Mouse (Mus musculus): ENCODE results near the gene Mrpl35.

Mrpl35 gene

DNA sequence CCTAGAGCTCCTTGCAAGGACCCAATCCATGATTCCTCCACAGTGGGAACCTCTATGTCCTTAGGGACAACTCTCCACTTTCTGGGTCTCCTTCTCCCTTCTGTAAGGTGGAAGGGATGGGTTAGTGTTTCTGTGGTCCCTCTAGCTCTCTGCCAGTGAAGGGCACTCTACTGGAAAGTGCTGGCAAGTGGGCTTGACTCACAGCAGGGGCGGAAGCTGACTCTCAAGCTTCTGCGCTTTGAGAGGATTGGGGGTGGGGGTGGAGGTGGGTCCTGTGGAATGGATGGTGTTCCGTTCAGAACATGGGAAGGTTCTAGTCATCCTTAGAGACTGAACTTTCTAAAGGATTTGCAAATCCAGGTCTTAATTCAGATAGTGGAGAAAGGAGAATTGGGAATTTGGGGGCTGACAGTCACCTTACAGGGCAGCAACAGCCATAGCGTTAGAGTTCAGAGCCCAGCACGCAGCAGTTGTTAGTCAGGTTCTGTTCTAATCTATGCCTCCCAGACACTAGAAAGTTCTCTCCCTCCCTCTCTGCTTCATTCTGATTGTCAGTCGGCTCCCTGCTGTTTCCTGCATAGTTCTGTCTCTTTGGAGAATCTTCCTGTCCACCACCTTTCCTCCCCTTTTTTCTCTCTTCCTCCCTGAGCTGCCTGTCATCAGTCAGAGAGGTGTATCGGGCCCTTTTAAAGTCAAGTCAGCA lies 25.6 kb downstream of the Mrpl35 start:
- DNase-seq (ENCODE audit: low read depth, low spot score): no peak

DNA sequence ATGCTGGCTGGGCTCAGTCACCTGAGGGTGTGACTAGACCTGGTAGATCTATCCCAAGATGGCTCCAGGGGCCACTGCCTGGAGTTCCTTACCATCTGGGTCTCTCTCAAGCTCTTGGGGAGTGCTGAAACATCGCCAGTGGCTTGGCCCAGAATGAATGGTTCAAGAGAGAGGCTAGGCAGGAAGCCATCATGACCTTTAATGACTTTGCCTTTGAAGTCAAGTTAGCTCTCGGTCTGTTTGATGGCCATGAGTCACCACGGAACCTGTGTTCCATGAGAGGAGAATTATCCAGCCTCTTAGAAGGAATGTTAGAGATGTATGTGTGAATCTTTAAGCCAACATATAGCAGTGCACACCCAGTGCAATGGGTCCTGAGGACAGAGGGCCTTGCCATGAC lies 27.4 kb downstream of the Mrpl35 start:
- DNase-seq (ENCODE audit: low read depth, low spot score): no peak

DNA sequence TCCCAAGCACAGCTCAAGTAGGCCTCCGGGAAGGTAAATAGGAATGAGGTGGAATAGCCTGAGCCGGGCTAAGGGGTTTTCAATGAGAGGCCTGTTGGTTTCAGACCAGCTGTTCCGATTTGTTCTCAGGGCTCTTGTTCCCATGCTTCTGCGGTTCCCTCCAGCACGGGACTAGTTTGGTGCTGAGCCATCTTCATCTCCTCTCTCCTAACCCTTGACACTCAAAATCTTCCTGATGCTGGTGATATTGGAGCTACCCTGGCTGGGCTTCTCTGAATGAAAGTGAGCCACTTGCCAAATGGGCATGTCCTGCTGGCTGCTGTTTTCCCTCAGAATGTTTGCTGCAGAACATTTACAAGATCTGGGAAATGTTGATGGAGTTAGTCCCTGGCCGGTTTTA lies 35.0 kb downstream of the Mrpl35 start:
- DNase-seq (ENCODE audit: low read depth, low spot score): no peak

DNA sequence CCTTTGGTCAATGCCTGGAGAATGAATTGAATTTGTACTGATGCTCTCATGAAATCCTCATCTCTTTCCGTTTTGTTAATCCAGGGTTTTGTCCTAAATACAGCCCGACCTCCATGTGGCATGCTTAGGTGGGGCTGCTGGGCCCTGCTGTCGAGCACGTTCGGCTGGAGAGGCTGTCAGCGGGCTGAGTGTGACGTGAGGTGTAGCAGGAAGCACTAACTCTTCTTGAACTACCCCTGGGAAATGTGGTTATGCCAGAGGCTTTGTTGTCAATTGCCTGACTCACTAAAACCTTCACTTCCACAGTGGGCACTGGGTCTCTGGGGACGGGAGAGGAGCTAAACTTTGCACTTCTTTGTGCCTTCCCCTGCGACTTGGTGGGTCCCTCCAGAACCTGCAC lies 38.4 kb downstream of the Mrpl35 start:
- no peak for DNase-seq (ENCODE audit: low read depth, low spot score)

DNA sequence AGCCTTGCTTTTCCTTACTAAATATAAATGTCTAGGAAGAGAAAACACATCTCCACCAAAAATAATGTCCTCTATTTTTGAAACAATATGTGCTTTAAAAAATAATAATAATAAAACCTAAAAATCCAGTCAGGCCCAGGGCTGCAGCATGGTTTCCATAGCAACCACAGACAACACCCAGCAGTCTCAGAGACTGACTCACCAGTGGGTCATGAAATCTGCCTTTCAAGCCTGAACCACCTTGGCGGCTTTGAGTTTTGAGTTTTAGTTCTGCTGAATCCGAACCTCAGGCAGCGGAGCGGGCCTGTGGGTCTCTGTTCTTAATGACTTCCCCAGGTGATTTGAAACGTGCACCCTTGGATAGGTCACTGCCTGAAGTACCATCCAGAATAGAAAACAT lies 43.6 kb downstream of the Mrpl35 start:
- DNase-seq (ENCODE audit: low read depth, low spot score): no peak

DNA sequence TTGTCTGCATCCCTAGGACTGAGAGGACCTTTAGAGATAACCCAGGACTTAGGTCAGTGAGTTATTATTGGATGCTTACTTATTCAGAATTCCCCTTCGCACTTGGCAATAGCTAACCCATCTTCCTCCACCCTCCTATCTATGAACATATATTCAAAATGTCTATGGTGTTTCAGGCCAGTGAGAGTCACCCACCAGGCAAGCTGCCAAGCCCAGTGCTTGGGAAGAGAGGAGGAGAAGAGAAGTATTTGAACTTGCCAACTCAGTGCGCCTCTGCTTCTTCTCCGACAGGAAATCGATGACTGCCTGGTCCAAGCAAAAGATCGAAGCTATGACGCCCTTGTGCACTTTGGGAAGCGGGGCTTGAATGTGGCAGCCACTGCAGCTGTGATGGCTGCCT lies 46.3 kb downstream of the Mrpl35 start:
- no peak for DNase-seq (ENCODE audit: low read depth, low spot score)

DNA sequence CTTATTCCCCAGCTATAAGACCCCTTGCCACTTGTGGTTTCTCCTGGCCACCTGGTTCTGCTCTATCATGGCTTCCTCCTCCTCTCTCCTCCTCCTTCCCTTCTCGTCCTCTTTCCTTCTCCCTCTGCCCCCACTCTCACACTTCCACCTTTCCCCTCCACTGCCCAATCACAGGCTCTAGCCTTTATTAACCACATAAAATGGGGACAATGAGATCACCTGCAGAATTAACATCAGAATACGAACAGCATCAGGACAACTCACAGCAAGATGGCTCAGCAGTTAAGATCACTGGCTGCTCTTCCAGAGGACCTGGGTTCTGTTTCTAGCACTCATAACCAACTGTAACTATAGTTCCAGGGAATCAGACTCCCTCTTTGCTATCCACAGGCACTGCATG lies 46.9 kb downstream of the Mrpl35 start:
- DNase-seq (ENCODE audit: low read depth, low spot score): no peak

DNA sequence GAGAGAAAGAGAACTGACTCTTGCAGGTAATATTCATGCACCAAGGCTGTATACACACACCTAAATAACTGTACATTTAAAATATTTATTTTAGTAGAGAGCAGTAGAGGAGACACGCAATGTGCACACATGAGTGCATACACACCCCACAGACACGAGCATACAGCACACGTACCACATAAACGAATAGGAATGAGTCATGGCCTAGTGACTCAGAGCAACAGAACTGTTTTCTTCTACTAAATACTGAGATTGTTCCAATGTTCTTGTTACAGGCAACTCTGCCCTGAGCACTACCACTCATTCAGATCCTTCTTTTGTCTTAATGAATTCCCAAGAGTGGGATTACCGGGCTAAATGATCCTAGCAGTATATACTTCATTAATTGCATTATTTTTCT lies 48.8 kb downstream of the Mrpl35 start:
- no peak for DNase-seq (ENCODE audit: low read depth, low spot score)

DNA sequence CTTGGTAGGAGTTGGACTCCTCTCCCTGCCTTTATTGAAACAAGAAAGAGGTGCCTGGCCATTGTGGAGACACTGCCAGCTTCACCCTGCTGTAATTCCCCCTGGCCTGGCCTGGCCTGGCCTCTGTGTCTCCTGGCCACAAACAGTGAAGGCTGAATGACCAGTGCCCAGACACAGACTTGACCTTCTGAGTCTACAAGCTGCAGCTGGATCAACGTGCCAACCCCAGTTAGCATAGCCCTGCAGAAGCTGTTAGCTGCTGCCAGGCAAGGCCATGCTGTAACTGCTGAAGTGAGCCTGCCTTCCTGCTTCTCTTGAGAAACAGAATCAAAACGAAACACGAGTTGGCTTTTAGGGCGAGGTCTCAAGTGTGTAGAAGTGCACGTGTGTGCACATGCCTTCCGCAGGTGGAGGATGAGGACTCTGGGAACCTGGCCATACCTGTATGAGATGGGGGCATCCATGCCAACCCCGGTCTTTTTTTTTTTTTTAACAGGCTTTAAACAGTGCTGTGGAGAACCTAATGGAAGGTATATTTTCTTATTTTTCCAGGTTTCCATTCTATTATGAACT lies 54.0 kb downstream of the Mrpl35 start:
- DNase-seq (ENCODE audit: low read depth, low spot score): no peak

DNA sequence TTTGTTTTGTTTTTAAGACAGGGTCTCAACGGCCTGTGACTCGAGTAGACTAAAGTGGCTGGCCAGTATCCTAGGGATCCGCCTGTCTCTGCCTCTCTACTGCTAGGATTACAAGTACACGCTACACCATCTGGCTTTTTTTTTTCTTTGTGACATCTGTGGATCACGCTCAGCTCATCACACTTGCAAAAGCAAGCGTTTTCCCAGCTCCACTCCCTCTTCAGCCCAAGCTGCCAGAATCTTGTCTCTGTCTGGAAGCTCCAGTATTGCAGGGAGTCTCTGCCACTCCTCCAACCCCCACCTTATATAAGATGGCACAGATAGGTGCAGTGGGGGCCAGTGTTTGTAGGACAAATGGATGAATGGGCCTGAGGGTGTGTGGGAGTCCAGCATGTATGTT lies 54.6 kb downstream of the Mrpl35 start:
- DNase-seq (ENCODE audit: low read depth, low spot score): no peak

DNA sequence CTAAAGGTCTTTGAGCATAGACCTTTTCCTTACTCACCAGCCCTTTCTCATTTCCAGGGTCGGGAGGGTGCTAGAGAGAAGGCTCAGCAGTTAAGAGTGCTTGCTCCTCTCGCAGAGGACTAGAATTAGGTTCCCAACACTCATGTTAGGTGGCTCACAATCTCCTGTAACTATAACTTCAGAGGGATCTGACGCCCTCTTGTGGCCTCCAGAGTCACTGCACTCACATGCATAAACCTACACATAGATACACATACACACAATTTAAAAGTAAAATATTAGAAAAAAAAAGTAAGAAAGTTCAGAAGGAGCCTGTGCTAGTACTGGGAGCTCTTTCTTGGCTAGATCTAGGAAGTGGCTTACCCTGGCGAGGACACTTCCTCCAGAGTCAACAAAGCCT lies 55.5 kb downstream of the Mrpl35 start:
- DNase-seq (ENCODE audit: low read depth, low spot score): no peak

DNA sequence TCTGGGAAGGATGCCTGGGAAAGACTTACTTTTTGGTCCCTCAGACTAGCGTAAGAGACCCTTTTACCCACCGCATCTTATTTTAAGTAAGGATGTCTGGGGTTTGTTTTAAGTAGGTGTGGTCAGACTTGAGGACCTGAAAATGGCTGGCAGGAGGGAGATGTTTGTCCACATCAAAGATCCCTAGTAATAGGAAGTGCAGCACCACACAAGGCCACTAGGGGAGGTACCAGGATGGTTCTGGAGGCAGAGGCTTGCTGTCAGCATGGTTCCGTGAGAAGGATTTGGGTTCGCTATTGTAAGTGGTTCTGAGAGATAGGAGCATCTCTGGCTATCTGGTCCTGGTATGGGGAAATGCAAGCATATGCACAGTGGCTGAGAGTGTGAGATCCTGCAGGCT lies 55.9 kb downstream of the Mrpl35 start:
- no peak for DNase-seq (ENCODE audit: low read depth, low spot score)

DNA sequence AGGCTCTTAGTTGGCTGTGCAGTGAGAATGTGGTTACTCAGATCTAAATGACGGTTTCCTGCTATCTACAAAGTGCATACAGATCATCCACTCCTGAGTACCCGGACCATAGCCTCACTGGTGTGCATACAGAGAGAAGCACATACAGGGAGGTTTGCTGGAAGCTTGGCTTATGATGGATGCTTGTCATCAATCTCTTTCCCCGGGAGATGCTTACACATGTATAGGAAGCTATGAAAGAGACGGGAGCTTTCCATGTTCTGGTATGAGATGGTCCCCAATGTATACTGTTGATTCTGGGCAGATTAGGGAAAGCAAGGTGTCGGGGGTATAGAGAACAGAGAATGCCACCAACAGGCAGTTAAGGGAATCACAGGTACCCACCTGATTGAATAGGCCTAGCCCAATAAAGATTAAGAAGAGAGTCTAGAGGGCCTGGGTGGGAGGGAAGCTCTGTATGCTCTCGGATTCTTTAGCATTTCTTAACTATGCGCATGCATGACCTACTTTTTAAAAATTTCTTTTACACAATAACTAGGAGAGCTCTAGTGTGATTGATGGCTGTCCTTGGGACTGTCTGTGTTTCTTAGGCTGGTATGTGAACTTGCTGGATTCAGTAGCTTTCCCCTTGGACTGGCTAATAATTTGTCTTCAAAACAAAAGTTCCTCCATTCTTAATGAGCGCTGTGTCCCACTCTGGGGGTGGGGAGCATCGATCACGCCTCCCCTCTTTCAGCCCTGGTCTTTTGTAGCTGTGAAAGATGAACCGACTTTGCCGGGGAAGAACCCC lies 56.7 kb downstream of the Mrpl35 start:
- DNase-seq (ENCODE audit: low read depth, low spot score): no peak

DNA sequence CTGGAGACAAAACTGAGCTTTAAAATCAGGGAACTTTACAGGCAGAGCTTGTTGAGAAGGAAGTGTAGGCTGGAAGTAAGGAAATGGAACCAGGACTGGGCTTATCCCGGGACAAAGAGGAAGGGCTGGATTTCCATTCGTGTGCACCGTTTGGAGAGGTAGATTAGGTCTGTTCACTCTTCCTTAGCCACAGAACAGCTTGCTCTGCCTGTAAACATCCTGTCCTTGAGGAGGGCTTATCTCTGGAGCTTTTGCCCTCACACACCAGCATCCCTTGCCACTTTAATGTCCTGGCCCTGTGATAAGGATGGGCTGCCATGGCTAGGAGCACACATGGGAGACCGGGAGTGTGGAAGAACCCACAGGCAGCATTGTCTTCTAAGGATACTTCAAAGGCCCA lies 59.0 kb downstream of the Mrpl35 start:
- DNase-seq (ENCODE audit: low read depth, low spot score): no peak
